Comparison of ENCODE assay signal across 19 mouse cellular contexts in genomic region chr13:54143788-54144187, GRCm38 (mm10). TPM values are rescaled to one million over a fixed set of nuclear protein-coding genes. Genes with fewer than 3 reads are reported as not detected.
DNase-seq lines count a peak whose midpoint lies in the region; ATAC-seq and TF ChIP-seq lines count a peak whose summit lies in the region.
"Had no signal": no experiment of that assay in that cellular context is flagged by ENCODE, and none has a peak within 500 bp of the region (broad histone marks: within the 10 kb centered on the region; RNA-seq: fewer than 3 reads in every experiment).

No protein-coding gene starts in this region.

- H3K9me3 ChIP-seq in forebrain, embryonic 10.5 days, result no peaks in the 10 kb centered on the region
- no peaks in the 10 kb centered on the region for H3K9me3 ChIP-seq in forebrain, embryonic 15.5 days
- H3K9me3 ChIP-seq in hindbrain, embryonic 10.5 days, result no peaks in the 10 kb centered on the region
- H3K9me3 ChIP-seq in hindbrain, postnatal 0 days (ENCODE audit: low read length), result no peaks in the 10 kb centered on the region
- peaks cover 4% of the 10 kb centered on the region; the same call in 1 of the 2 replicates for H3K9me3 ChIP-seq in embryonic facial prominence, embryonic 10.5 days
- H3K9me3 ChIP-seq in midbrain, embryonic 13.5 days, result no peaks in the 10 kb centered on the region; the same call in none of the 2 replicates
- H3K9me3 ChIP-seq: limb, embryonic 15.5 days had no signal

- H3K27me3 ChIP-seq in forebrain, embryonic 10.5 days (ENCODE audit: poor library complexity, severe bottlenecking), result no peaks in the 10 kb centered on the region; the same call in 1 of the 2 replicates
- no peaks in the 10 kb centered on the region for H3K27me3 ChIP-seq in forebrain, embryonic 15.5 days
- H3K27me3 ChIP-seq in hindbrain, embryonic 10.5 days (ENCODE audit: insufficient read depth, poor library complexity, severe bottlenecking), result no peaks in the 10 kb centered on the region
- no peaks in the 10 kb centered on the region for H3K27me3 ChIP-seq in hindbrain, postnatal 0 days (ENCODE audit: insufficient read depth, low read length)
- H3K27me3 ChIP-seq in embryonic facial prominence, embryonic 10.5 days (replicated peaks; ENCODE audit: low read depth, poor library complexity, severe bottlenecking), result no peaks in the 10 kb centered on the region
- H3K27me3 ChIP-seq in midbrain, embryonic 13.5 days, result 0 out of 2 replicates have a peak, but pooled peaks cover 8% of the 10 kb centered on the region
- H3K27me3 ChIP-seq: limb, embryonic 15.5 days had no signal

- TF ChIP-seq CTCF in hindbrain, postnatal 0 days (IDR thresholded peaks at IDR 0.05; ENCODE audit: low read depth), result no peak

- H3K9ac ChIP-seq in forebrain, embryonic 15.5 days (replicated peaks), result no peak overlapping the region
- no peak overlapping the region for H3K9ac ChIP-seq in hindbrain, postnatal 0 days (replicated peaks; ENCODE audit: low read length)
- no peak overlapping the region for H3K9ac ChIP-seq in midbrain, embryonic 13.5 days (replicated peaks)
- H3K9ac ChIP-seq: limb, embryonic 15.5 days; liver, postnatal 0 days had no signal

- H3K4me3 ChIP-seq in forebrain, embryonic 10.5 days, result no peak overlapping the region
- no peak overlapping the region for H3K4me3 ChIP-seq in forebrain, embryonic 15.5 days
- H3K4me3 ChIP-seq in hindbrain, embryonic 10.5 days, result no peak overlapping the region
- no peak overlapping the region for H3K4me3 ChIP-seq in hindbrain, postnatal 0 days (ENCODE audit: low read length)
- no peak overlapping the region for H3K4me3 ChIP-seq in embryonic facial prominence, embryonic 10.5 days
- no peak overlapping the region for H3K4me3 ChIP-seq in midbrain, embryonic 13.5 days (replicated peaks)
- H3K4me3 ChIP-seq: limb, embryonic 15.5 days had no signal

- no peak overlapping the region for H3K4me2 ChIP-seq in forebrain, embryonic 15.5 days (replicated peaks)
- H3K4me2 ChIP-seq in hindbrain, postnatal 0 days (ENCODE audit: low read depth, low read length), result no peak overlapping the region
- H3K4me2 ChIP-seq in midbrain, embryonic 13.5 days (replicated peaks), result no peak overlapping the region
- H3K4me2 ChIP-seq: limb, embryonic 15.5 days had no signal

- no peaks in the 10 kb centered on the region for H3K36me3 ChIP-seq in forebrain, embryonic 10.5 days (replicated peaks)
- H3K36me3 ChIP-seq in forebrain, embryonic 15.5 days, result no peaks in the 10 kb centered on the region
- H3K36me3 ChIP-seq in hindbrain, embryonic 10.5 days, result no peaks in the 10 kb centered on the region
- H3K36me3 ChIP-seq in hindbrain, postnatal 0 days (ENCODE audit: insufficient read depth, low read length), result no peaks in the 10 kb centered on the region
- H3K36me3 ChIP-seq in embryonic facial prominence, embryonic 10.5 days (replicated peaks), result no peaks in the 10 kb centered on the region
- no peaks in the 10 kb centered on the region for H3K36me3 ChIP-seq in midbrain, embryonic 13.5 days
- H3K36me3 ChIP-seq: limb, embryonic 15.5 days had no signal

- 50% methylated on average over 5 of the region's 5 CpGs for WGBS in forebrain, embryonic 10.5 days
- 31% methylated on average over 5 of the region's 5 CpGs for WGBS in forebrain, embryonic 15.5 days
- 36% methylated on average over 5 of the region's 5 CpGs for WGBS in hindbrain, embryonic 10.5 days
- WGBS in hindbrain, postnatal 0 days, result 18% methylated on average over 5 of the region's 5 CpGs
- WGBS in embryonic facial prominence, embryonic 10.5 days, result 44% methylated on average over 5 of the region's 5 CpGs
- 32% methylated on average over 5 of the region's 5 CpGs for WGBS in midbrain, embryonic 13.5 days

- H3K27ac ChIP-seq in forebrain, embryonic 10.5 days, result peak overlapping the region; percentile 21; the same call in 1 of the 2 replicates
- no peak overlapping the region for H3K27ac ChIP-seq in forebrain, embryonic 15.5 days (replicated peaks)
- H3K27ac ChIP-seq in hindbrain, embryonic 10.5 days, result peak overlapping the region; percentile 81
- no peak overlapping the region for H3K27ac ChIP-seq in hindbrain, postnatal 0 days
- 0 out of 2 replicates have a peak overlapping the region, but pooled peaks have one; percentile 14 for H3K27ac ChIP-seq in embryonic facial prominence, embryonic 10.5 days (replicated peaks)
- peak overlapping the region; percentile 52 for H3K27ac ChIP-seq in midbrain, embryonic 13.5 days
- H3K27ac ChIP-seq: kidney, postnatal 0 days; limb, embryonic 15.5 days; stomach, postnatal 0 days had no signal

- no peak for DNase-seq in forebrain, embryonic 10.5 days (ENCODE audit: extremely low spot score, low spot score)
- DNase-seq in hindbrain, embryonic 10.5 days (ENCODE audit: low spot score), result peak; percentile 20
- no peak for DNase-seq in hindbrain, postnatal 0 days (ENCODE audit: low spot score)
- DNase-seq in embryonic facial prominence, embryonic 10.5 days (ENCODE audit: low spot score), result no peak
- no peak for DNase-seq in kidney, postnatal 4 days
- no peak for DNase-seq in yolk sac, embryonic 10.5 days (ENCODE audit: low spot score)
- DNase-seq: adrenal gland, postnatal 36 days; cerebellum, postnatal 14 days; gastrocnemius, postnatal 14 days; layer of hippocampus, adult 9-11 months; liver, postnatal 0 days; lung, postnatal 36 days; thymus, postnatal 25 days had no signal

- peaks cover 12% of the 10 kb centered on the region for H3K4me1 ChIP-seq in forebrain, embryonic 10.5 days
- H3K4me1 ChIP-seq in forebrain, embryonic 15.5 days, result peaks cover 4% of the 10 kb centered on the region; the same call in 1 of the 2 replicates
- H3K4me1 ChIP-seq in hindbrain, embryonic 10.5 days (replicated peaks), result peaks cover 21% of the 10 kb centered on the region
- H3K4me1 ChIP-seq in hindbrain, postnatal 0 days (ENCODE audit: insufficient read depth, low read length), result no peaks in the 10 kb centered on the region
- peaks cover 13% of the 10 kb centered on the region; the same call in 1 of the 2 replicates for H3K4me1 ChIP-seq in embryonic facial prominence, embryonic 10.5 days
- peaks cover 14% of the 10 kb centered on the region for H3K4me1 ChIP-seq in midbrain, embryonic 13.5 days (replicated peaks)
- H3K4me1 ChIP-seq: limb, embryonic 15.5 days had no signal

- no peak for ATAC-seq in forebrain, embryonic 15.5 days (replicated peaks)
- ATAC-seq in hindbrain, postnatal 0 days, result no peak
- ATAC-seq in midbrain, embryonic 13.5 days, result peak; percentile 65
- ATAC-seq: intestine, embryonic 16.5 days; liver, postnatal 0 days had no signal

RNA-seq across cellular contexts. Expression of gene Hrh2, which starts 48.1 kb away (rescaled TPM):
- 0.06 TPM in 1 of 2 replicates, not detected in the other for polyA plus RNA-seq in forebrain, embryonic 10.5 days (2016; fragmentation: Nextera tagmentation; extraction: Ambion mirVana)
- 0.33 and 0.42 TPM in 2 replicates for polyA plus RNA-seq in forebrain, embryonic 15.5 days (2015; fragmentation: Nextera tagmentation; extraction: Ambion mirVana)
- polyA plus RNA-seq in hindbrain, embryonic 10.5 days (2016; fragmentation: Nextera tagmentation; extraction: Ambion mirVana), result 0.07 and 0.09 TPM in 2 replicates
- total RNA-seq in hindbrain, postnatal 0 days (2014; rRNA removed), result 1.8 and 2.9 TPM in 2 replicates
- 0.78 and 0.98 TPM in 2 replicates for polyA plus RNA-seq in hindbrain, postnatal 0 days (2015; fragmentation: Nextera tagmentation; extraction: Ambion mirVana)
- polyA plus RNA-seq in embryonic facial prominence, embryonic 10.5 days (2016; fragmentation: Nextera tagmentation; extraction: Ambion mirVana), result not detected in 2 replicates
- polyA plus RNA-seq in midbrain, embryonic 13.5 days (2015; fragmentation: Nextera tagmentation; extraction: Ambion mirVana), result 0.28 and 0.40 TPM in 2 replicates
- total RNA-seq: gastrocnemius, postnatal 14 days had no signal
- polyA plus RNA-seq: limb, embryonic 15.5 days had no signal

Comparison
In these comparisons a context has a peak if more than half of its experiments do, and no peak if none do; other contexts are left out.
1. H3K27ac ChIP-seq: peak in forebrain, embryonic 10.5 days (single experiment), hindbrain, embryonic 10.5 days (single experiment), embryonic facial prominence, embryonic 10.5 days (single experiment) and midbrain, embryonic 13.5 days (single experiment); none in forebrain, embryonic 15.5 days (single experiment) and hindbrain, postnatal 0 days (single experiment).